Mouse (Mus musculus) small intestine, adult 2 months (tissue): ENCODE data around the gene Srcin1. TPM values are rescaled to one million over a fixed set of nuclear protein-coding genes. Genes with fewer than 3 reads are reported as not detected.

Experiments used
- H3K27ac ChIP-seq: fragments of 200-500 bp; 2 replicates; pipeline ENCODE4 v1.5.1; 2012; ENCODE audit warnings: low read depth, low read length, control low read depth, inconsistent platforms; ENCODE audit not compliant: insufficient read depth
- H3K27me3 ChIP-seq: fragments of 200-500 bp; 2 replicates; pipeline ENCODE4 v1.6.1; 2012; ENCODE audit warnings: mild to moderate bottlenecking, moderate library complexity, low read length, inconsistent platforms; ENCODE audit not compliant: control insufficient read depth, insufficient read depth
- H3K36me3 ChIP-seq: fragments of 200-500 bp; 2 replicates; pipeline ENCODE4 v1.6.1; 2012; ENCODE audit warnings: mild to moderate bottlenecking, low read length, control low read depth, inconsistent platforms; ENCODE audit not compliant: control insufficient read depth, insufficient read depth
- H3K4me1 ChIP-seq: fragments of 200-500 bp; 2 replicates; pipeline ENCODE4 v1.6.1; 2012; ENCODE audit warnings: low read length, inconsistent platforms, mixed read lengths; ENCODE audit not compliant: control insufficient read depth, insufficient read depth, insufficient read length
- H3K4me3 ChIP-seq: fragments of 200-500 bp; 2 replicates; pipeline ENCODE4 v1.5.1; 2012; ENCODE audit warnings: low read depth, mild to moderate bottlenecking, control low read depth, inconsistent platforms, low read length, moderate library complexity
- CTCF ChIP-seq: fragments of 200-500 bp; IDR thresholded peaks from 2 replicates; pipeline ENCODE4 v1.5.1; 2012; ENCODE audit warnings: low read depth, mild to moderate bottlenecking, control low read depth, inconsistent platforms, low read length, moderate library complexity, mixed read lengths; ENCODE audit not compliant: insufficient replicate concordance, insufficient read length; ENCODE audit errors: extremely low read depth
- POLR2A ChIP-seq: fragments of 200-500 bp; IDR thresholded peaks from 2 replicates; pipeline ENCODE4 v1.6.1; 2012; ENCODE audit warnings: low read depth, mild to moderate bottlenecking, control low read depth, inconsistent platforms, low read length, moderate library complexity
- WGBS: fragments of 180-500 bp; shearing (Covaris S2); methylation state at CpG from one replicate; pipeline ENCODE4 v1.1.7; 2018; 5-methylcytosine and 5-hydroxymethylcytosine counted together
- polyA plus RNA-seq: library from polyadenylated mRNA; depleted of rRNA; stranded (reverse); fragments of >200 nt; gene quantifications from 2 replicates; pipeline ENCODE4 v1.2.3, GENCODE M21; 2012

Gene Srcin1
- polyA plus RNA-seq, 1 experiment, result 0.53 TPM

- Histone ChIP-seq H3K4me1 (no peaks in the 10 kb centered on the region; the same call in 1 of the 2 replicates), H3K27me3 (peaks cover 27% of the 10 kb centered on the region), H3K27ac (no peak overlapping the region), H3K4me3 (no peak overlapping the region), H3K36me3 (0 out of 2 replicates have a peak, but pooled peaks cover 2% of the 10 kb centered on the region)
- no peak for TF ChIP-seq POLR2A
- TF ChIP-seq CTCF, result no peak
- 79% methylated on average over 4 of the region's 4 CpGs for WGBS
Measured at GRCm38 (mm10) chr11:97502846-97503245, 73.1 kb downstream of the Srcin1 start.

DNA sequence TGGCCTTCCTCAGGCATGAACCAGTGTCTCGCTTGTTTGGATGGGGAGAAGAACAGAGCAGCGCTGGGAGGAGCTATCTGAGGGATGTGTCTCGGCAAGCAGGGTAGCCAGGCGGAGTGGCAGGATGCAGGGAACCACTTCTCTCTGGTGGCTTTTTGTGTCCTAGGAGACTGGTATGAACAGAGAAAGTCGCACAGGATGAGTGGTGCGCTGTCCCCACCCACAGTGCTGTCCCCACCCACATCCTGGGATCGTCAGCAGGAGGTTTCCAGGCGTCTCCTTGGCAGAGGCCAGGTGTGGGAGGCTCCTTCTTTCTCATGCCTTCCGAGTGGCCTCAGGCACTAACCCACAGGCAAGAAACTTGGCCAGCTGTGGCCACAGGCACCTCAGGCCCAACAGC lies 73.6 kb downstream of the Srcin1 start:
- Histone ChIP-seq H3K36me3 (0 out of 2 replicates have a peak, but pooled peaks cover 2% of the 10 kb centered on the region), H3K4me1 (no peaks in the 10 kb centered on the region; the same call in 1 of the 2 replicates), H3K27ac (no peak overlapping the region), H3K27me3 (peaks cover 27% of the 10 kb centered on the region), H3K4me3 (no peak overlapping the region)
- TF ChIP-seq POLR2A (no peak), CTCF (no peak)
- WGBS, result 22% methylated on average over 9 of the region's 9 CpGs

- H3K4me3 ChIP-seq, result peak overlapping the region; percentile 26
- TF ChIP-seq CTCF (no peak), POLR2A (no peak)
- peaks cover 27% of the 10 kb centered on the region for H3K27me3 ChIP-seq
- WGBS, result 44% methylated on average over 51 of the region's 51 CpGs
- no peak overlapping the region for H3K27ac ChIP-seq
- H3K4me1 ChIP-seq, result no peaks in the 10 kb centered on the region; the same call in 1 of the 2 replicates
- H3K36me3 ChIP-seq, result 0 out of 2 replicates have a peak, but pooled peaks cover 2% of the 10 kb centered on the region
Measured at GRCm38 (mm10) chr11:97500720-97501448, 75.1 kb downstream of the Srcin1 start.

DNA sequence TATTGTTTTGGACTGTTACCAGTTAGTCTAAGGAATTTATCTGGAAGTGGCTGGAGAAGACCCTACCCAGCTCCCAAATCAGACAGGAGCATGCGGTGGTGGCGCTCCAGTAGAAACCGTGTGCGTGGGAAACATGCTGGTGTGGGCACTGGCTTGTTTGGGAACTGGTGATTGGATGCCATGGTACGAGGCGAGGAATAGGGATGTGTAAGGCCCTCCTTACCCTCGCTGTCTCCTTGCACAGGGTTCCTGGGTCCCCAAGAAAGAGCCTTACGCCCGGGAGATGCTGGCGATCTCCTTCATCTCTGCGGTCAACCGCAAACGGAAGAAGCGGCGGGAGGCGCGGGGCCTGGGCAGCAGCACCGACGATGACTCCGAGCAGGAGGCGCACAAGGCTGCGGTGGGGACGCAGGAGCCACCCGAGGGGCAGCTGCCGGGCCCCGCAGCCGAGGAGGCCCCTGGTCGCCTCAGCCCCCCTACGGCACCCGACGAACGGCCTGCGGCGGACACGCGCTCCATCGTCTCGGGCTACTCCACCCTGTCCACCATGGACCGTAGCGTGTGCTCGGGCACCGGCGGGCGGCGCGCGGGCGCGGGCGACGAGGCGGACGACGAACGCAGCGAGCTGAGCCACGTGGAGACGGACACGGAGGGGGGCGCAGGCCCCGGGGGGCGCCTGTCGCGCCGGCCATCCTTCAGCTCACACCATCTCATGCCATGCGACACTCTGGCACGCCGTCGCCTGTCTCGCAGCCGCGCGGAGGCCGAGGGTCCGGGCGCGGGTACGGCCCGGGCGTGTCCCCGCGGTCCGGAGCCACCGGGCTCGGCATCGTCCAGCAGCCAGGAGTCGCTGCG lies 75.9 kb downstream of the Srcin1 start, which contains the start of gene 4933428G20Rik:
Gene 4933428G20Rik (minus strand): TSS at position 476 of the 855 bp plus-strand sequence.
- H3K36me3 ChIP-seq, result 0 out of 2 replicates have a peak, but pooled peaks cover 2% of the 10 kb centered on the region
- no peak within 1 kb of the TSS for H3K27ac ChIP-seq
- peaks cover 27% of the 10 kb centered on the region for H3K27me3 ChIP-seq
- 56% methylated on average over 88 of the region's 88 CpGs for WGBS
- no peaks in the 10 kb centered on the region; the same call in 1 of the 2 replicates for H3K4me1 ChIP-seq
- no peak for TF ChIP-seq CTCF
- no peak for TF ChIP-seq POLR2A
- peak within 1 kb of the TSS; percentile 26 for H3K4me3 ChIP-seq

DNA sequence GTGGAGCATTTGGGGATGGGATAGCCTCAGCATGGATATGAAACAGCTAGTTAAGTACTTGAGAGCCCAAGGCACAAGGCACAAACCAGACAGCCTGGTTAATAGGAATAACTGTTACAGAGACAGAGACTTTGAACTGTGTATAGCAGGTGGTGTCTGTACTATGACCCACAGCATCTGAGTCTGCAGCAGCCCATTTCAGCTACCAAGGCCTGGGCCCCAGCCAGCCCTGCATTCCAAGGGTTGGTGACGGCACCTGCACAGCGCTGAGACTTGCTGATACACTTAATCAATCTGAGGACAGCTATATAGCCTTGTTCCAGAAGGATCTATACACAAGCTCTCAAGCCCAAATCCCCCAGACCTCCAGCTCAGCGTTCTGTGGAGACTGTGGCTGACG lies 78.4 kb downstream of the Srcin1 start:
- Histone ChIP-seq H3K4me3 (no peak overlapping the region), H3K27ac (no peak overlapping the region), H3K36me3 (0 out of 2 replicates have a peak, but pooled peaks cover 2% of the 10 kb centered on the region), H3K27me3 (peaks cover 24% of the 10 kb centered on the region), H3K4me1 (no peaks in the 10 kb centered on the region; the same call in 1 of the 2 replicates)
- TF ChIP-seq POLR2A (no peak), CTCF (no peak)
- WGBS, result 27% methylated on average over 4 of the region's 4 CpGs

- Histone ChIP-seq H3K27ac (no peak overlapping the region), H3K27me3 (no peaks in the 10 kb centered on the region), H3K4me1 (no peaks in the 10 kb centered on the region), H3K4me3 (no peak overlapping the region), H3K36me3 (peaks cover 2% of the 10 kb centered on the region)
- whole genome bisulfite sequencing, result 92% methylated on average over 3 of the region's 3 CpGs
- no peak for TF ChIP-seq POLR2A
- no peak for TF ChIP-seq CTCF
Measured at GRCm38 (mm10) chr11:97492836-97493235, 83.2 kb downstream of the Srcin1 start.
